Mouse (Mus musculus): ENCODE data around the gene C130026I21Rik.
"Not testable (repeated sequence)": the region's sequence is repeated elsewhere in the genome, so short reads cannot be mapped to it uniquely, and the experiment has no call there.

DNA sequence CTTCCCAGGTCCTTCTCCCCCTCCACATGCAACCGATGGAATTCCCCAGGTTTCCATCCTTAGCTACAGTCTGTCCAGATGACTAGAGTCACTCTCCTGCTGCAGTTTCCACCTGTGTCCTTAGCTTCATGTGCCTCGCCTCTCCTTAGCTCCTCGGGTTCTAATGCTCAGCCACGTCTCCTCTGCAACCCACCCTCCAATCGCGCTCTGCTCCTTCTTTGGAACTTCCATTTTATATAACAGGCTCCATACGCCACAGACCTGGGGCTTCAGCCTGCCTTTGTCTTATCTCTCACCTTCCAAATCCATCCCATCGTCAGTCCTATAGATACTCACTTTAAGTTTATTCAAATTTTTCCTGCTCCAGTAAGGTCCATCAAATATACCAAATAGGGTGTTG lies 282.6 kb downstream of the C130026I21Rik start:
- TF ChIP-seq EP300, CTCF (IDR thresholded peaks at IDR 0.05; ENCODE audit: low read depth): not testable (repeated sequence)
